Mouse (Mus musculus) fat pad, adult 2 months (tissue): ENCODE results near the gene Neil3.
"Not testable (repeated sequence)": the region's sequence is repeated elsewhere in the genome, so short reads cannot be mapped to it uniquely, and the experiment has no call there.

Source experiments
- DNase-seq: peaks from one replicate; pipeline ENCODE4 v3.0.0-alpha.2; 2011; ENCODE audit warnings: low read depth, low spot score; ENCODE audit errors: extremely low read depth

Gene Neil3

GRCm38 (mm10) chr8:53538049-53538448, 100.8 kb downstream of the Neil3 start:
- DNase-seq = not testable (repeated sequence)
